Mouse (Mus musculus) bone marrow macrophage, adult 2 months (primary cell): ENCODE data around the gene Fryl. TPM values are rescaled to one million over a fixed set of nuclear protein-coding genes. Genes with fewer than 3 reads are reported as not detected.

Experiments used
- H3K27ac ChIP-seq: 2 replicates; pipeline ENCODE4 v1.5.1; 2012; ENCODE audit warnings: low read depth, low read length; ENCODE audit not compliant: insufficient read depth
- H3K4me1 ChIP-seq: 2 replicates; pipeline ENCODE4 v1.6.1; 2012; ENCODE audit warnings: low read length; ENCODE audit not compliant: control insufficient read depth, insufficient read depth
- H3K4me3 ChIP-seq: 2 replicates; pipeline ENCODE4 v1.5.1; 2012; ENCODE audit warnings: mild to moderate bottlenecking, low read length, moderate library complexity; ENCODE audit not compliant: insufficient read depth
- CTCF ChIP-seq: IDR thresholded peaks from 2 replicates; pipeline ENCODE4 v1.5.1; 2012; ENCODE audit warnings: low read depth, mild to moderate bottlenecking, low read length, moderate library complexity
- POLR2A ChIP-seq: IDR thresholded peaks from 2 replicates; pipeline ENCODE4 v1.6.1; 2012; ENCODE audit warnings: mild to moderate bottlenecking, low read depth, low read length, borderline replicate concordance
- polyA plus RNA-seq: library from polyadenylated mRNA; stranded (reverse); fragments of >200 nt; gene quantifications from 2 replicates; pipeline ENCODE4 v1.2.4, GENCODE M21; 2012; ENCODE audit not compliant: missing spikeins, insufficient read depth, insufficient read length

The Fryl gene
- polyA plus RNA-seq, 1 experiment: 47.9 TPM

DNA sequence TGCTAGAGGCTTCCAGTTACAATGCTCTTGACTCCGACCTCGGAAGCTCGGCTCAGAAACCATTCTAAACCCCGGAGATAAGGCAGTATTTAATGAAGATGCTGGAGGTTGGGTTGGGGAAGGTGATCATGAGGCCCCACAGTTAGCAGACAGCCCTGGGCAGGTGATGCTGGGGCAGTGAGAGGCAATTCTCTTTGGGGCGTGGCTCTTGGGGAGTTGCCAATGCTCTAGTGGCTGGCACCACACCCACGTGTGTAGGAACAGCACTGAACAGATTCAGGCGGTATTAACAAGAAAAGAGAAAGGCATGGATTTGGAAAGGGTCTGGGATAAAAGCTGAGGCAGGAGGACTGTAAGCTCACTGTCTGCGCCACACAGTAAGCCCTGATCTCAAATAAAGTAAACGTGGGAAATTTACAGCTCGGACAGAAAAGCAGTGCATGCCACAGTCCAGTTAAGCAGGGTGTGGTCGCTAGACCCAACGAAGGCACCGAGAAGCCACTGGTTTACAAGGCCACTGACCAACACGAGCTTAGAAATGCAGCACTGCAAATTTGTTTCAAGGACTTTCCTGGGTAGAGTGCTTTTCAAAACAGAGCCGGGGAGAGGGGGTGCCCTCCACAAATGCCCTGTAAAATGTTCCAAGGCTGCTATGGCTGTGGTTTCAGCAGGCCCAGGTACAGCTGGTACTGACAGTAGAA, 100.0 kb downstream of the Fryl start:
- Histone ChIP-seq H3K4me3 (no peak overlapping the region), H3K27ac (no peak overlapping the region), H3K4me1 (no peaks in the 10 kb centered on the region)
- TF ChIP-seq POLR2A (no peak), CTCF (no peak)

DNA sequence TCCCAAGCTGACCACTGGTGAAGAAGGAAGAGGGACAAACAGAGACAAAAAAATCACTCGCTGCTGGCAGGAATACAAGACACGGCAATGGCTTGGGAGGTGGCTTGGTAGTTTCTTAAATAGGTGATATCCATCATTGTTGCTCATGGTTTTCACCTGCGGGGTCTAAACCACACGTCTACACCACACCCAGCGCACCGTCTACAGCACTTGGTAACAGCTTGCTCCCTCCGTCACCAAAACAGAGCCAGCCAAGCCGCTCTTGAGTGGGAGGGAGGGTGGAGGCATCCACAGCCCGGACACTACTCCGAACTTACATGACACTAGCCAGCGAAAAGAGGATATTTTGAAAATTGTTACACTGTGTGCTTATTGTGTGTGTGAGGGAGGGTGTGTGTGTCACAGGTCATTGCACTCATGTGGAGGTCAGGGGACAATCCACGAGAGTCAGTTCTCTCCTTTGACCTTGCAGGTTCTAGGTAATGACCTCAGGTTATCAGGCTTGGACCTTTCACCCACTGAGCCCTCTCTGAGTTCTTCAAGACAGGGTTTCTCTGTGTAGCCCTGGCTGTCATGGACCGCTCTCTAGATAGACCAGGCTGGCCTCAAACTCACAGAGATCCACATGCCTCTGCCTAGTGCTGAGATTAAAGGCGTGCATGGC, 102.5 kb downstream of the Fryl start:
- Histone ChIP-seq H3K4me1 (no peaks in the 10 kb centered on the region), H3K4me3 (no peak overlapping the region), H3K27ac (no peak overlapping the region)
- no peak for TF ChIP-seq POLR2A
- no peak for TF ChIP-seq CTCF

DNA sequence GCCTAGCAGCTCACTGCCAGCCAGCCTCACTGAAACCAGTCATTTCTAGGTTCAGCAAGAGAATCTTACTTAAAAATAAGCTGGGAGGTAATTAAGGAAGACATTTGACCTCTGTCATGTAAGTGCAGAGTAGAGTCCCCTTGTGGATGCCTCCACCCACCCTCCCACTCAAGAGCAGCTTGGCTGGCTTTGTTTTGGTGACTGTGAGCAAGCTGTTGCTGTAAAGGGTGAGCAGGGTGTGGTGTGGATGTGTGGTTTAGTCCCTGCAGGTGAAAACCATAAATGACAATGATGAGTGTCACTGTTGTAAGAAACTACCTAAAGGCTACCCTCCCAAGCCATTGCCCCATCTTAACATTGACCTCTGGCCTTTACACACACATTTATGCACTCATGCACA, 104.2 kb downstream of the Fryl start:
- Histone ChIP-seq H3K27ac (no peak overlapping the region), H3K4me1 (no peaks in the 10 kb centered on the region), H3K4me3 (no peak overlapping the region)
- TF ChIP-seq POLR2A: no peak
- no peak for TF ChIP-seq CTCF

DNA sequence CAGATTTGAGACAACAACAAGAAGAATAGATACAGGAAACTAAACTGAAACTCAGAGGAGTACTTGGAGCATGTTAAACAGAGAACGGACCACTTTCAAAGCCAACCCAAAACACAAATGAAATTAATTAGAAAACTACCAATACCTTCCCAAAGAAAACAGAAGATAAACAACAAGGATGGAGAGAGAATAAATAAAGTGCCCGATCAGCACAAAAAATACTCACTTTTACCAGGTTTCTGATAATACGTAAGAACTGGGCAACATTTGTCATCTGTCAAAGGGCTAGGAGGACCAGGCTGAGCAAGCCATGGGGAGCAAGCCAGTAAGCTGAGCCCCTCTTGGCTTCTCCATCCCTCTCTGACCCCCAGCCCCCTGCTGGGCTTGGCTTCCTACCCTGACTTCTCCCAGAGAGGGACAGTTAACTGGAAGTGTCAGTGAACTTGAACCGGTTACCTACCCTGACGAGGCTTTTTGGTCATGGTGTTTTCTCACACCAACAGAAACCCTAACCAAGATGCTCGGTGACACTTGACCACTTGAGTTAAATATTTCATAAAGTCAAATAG, 105.5 kb downstream of the Fryl start:
- TF ChIP-seq POLR2A (no peak), CTCF (no peak)
- no peak overlapping the region for H3K27ac ChIP-seq
- H3K4me1 ChIP-seq: no peaks in the 10 kb centered on the region
- no peak overlapping the region for H3K4me3 ChIP-seq

DNA sequence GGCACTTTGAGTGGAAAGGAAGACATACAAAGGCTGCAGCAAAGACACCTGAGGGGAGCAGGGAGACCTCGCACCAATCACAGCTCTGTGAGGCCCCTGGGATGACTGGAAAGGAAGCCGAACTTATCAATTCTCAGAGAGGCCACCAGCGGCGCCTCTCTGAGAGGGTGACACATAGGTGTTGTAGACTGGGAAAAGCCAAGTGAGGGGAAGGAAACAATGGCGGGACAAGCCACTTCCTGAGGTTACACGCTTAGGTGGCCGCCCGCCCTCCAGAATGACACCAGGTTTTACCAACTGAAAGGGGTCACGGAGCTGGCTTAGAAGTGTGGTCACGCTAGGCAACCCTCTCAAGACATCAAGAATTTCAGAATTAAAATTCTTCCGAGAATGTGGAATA, 111.4 kb downstream of the Fryl start:
- no peak overlapping the region for H3K4me3 ChIP-seq
- TF ChIP-seq POLR2A (no peak), CTCF (no peak)

DNA sequence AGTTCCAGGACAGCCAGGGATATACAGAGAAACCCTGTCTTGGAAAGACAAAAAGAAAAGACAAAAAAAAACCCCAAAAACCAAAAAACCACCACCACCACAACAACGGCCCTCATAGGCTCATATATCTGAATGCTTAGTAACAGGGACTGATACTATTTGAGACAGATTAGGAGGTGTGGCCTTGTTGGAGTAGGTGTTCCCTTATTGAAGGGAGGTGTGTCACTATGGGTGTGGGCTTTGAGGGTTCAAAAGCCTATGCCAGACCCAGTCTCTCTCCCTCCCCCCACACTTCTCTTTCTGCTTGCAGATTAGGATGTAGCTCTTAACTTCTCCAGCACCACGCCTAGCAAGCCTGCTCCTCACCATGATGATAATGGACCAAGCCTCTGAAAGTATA, 114.7 kb downstream of the Fryl start:
- Histone ChIP-seq H3K4me3 (no peak overlapping the region), H3K27ac (no peak overlapping the region), H3K4me1 (no peaks in the 10 kb centered on the region)
- TF ChIP-seq POLR2A (no peak), CTCF (no peak)

More for the DNA sequence above, 111.4 kb downstream of the Fryl start:
- H3K4me1 ChIP-seq: no peaks in the 10 kb centered on the region
- H3K27ac ChIP-seq: no peak overlapping the region

DNA sequence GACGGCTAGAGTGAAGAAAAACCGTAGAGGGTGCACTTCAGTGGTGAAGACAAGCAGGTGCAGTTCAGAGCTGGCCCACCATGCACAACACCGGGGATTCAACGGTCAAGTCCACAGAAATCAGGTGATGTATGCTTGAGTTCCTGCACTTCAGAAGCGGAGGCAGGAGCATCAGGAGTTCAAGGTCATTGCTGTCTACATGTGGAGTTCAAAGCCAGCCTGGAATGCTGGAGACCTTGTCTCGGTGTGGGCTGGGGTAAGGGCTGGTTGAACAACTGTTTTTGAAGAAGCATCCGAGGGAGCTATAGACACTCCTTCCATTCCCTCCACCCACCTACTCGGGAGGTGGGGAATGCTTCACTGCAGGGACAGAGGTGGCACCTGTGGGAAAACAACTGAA, 115.3 kb downstream of the Fryl start:
- TF ChIP-seq POLR2A (no peak), CTCF (no peak)
- no peak overlapping the region for H3K27ac ChIP-seq

DNA sequence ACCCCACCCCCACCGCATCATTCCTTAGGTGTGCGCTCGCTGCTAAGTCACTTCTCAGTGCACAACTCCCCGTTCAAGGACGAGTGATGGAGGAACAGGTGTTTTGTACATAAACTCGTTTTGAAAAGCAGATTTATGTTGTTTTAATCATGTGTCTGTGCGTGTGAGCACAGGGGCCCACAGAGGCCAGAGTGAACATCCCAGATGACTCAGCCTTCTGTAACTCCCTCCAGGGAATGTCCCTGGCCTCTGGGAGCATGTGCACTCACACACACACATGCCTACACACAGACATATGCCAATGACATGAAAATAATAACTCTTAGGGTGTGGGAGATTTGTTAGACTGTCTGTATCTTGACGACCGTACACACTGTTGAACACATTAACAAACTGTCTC, 118.9 kb downstream of the Fryl start:
- no peak overlapping the region for H3K27ac ChIP-seq
- H3K4me1 ChIP-seq: no peaks in the 10 kb centered on the region
- TF ChIP-seq POLR2A (no peak), CTCF (no peak)
- no peak overlapping the region for H3K4me3 ChIP-seq

More for the DNA sequence above, 115.3 kb downstream of the Fryl start:
- Histone ChIP-seq H3K4me3 (no peak overlapping the region), H3K4me1 (no peaks in the 10 kb centered on the region)

DNA sequence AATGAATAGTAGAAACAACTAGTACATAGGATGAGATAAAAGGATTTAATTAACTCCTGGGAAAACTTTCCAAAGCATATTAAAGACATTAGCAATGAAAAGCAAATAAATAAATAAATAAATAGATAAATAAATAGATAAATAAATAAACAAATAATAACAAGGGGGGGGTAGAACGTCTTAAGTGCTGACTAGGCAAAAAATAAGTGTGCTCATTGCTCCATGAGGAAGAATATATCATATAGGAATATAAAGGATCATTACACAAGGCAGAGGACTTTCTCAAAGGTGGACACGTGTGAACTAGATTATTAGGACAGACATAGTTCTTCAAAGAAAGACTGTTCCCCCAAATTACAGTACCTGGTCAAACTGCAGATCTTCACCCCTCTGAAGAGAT, 120.5 kb downstream of the Fryl start:
- Histone ChIP-seq H3K4me3 (no peak overlapping the region), H3K27ac (no peak overlapping the region), H3K4me1 (no peaks in the 10 kb centered on the region)
- no peak for TF ChIP-seq POLR2A
- TF ChIP-seq CTCF: no peak

DNA sequence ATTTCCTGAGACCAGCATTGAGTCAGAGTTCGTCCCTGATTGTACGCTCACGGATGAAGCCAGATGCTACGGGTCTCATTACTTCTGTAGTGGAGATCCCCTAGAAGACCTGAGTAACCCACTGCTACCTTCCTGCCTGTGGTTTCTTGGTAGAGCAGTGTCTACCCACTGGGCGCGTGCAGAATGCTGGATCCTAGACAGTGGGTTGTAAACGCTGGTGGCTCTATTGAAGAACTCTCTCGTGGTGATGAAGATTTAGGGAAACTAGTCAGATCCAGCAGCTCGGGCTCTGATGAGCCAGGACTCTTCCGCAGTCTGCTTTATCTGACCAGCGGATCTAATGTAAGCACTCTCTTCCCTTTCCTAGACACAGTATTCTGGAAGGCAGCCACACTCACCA, 121.3 kb downstream of the Fryl start:
- no peak overlapping the region for H3K27ac ChIP-seq
- TF ChIP-seq CTCF (no peak), POLR2A (no peak)
- no peak overlapping the region for H3K4me3 ChIP-seq
- H3K4me1 ChIP-seq: no peaks in the 10 kb centered on the region
